Mouse (Mus musculus): ENCODE results near the gene Borcs5.
"Not testable (repeated sequence)": the region's sequence is repeated elsewhere in the genome, so short reads cannot be mapped to it uniquely, and the experiment has no call there.

The Borcs5 gene

GRCm38 (mm10) chr6:134670881-134671411 lies 31.6 kb downstream of the Borcs5 start:
- H3K9me3 ChIP-seq (ENCODE audit: low read length), result no peaks in the 10 kb centered on the region
- no peaks in the 10 kb centered on the region for H3K36me3 ChIP-seq (ENCODE audit: insufficient read depth, low read length)
- H3K4me3 ChIP-seq (replicated peaks; ENCODE audit: low read length), result no peak overlapping the region
- H3K4me1 ChIP-seq (replicated peaks; ENCODE audit: low read depth, low read length), result peaks cover 5% of the 10 kb centered on the region
- no peak for TF ChIP-seq POU5F1 (IDR thresholded peaks at IDR 0.05; ENCODE audit: borderline replicate concordance, low read length)
- no peak for TF ChIP-seq CTCF (conservative IDR thresholded peaks at IDR 0.05; ENCODE audit: low read length)
- no peak for TF ChIP-seq NANOG (IDR thresholded peaks at IDR 0.05; ENCODE audit: borderline replicate concordance, low read length)
- no peaks in the 10 kb centered on the region for H3K27me3 ChIP-seq (ENCODE audit: insufficient read depth, low read length)

- H3K4me3 ChIP-seq (replicated peaks; ENCODE audit: low read length); H3K36me3 ChIP-seq (ENCODE audit: insufficient read depth, low read length); H3K27me3 ChIP-seq (ENCODE audit: insufficient read depth, low read length); H3K4me1 ChIP-seq (replicated peaks; ENCODE audit: low read depth, low read length); H3K9me3 ChIP-seq (ENCODE audit: low read length): not testable (repeated sequence)
Observed at GRCm38 (mm10) chr6:134673712-134674111, 34.4 kb downstream of the Borcs5 start.

GRCm38 (mm10) chr6:134677504-134677903 lies 38.2 kb downstream of the Borcs5 start:
- H3K4me3 ChIP-seq (replicated peaks; ENCODE audit: low read length), result no peak overlapping the region
- no peaks in the 10 kb centered on the region for H3K27me3 ChIP-seq (ENCODE audit: insufficient read depth, low read length)
- H3K4me1 ChIP-seq (replicated peaks; ENCODE audit: low read depth, low read length), result peaks cover 7% of the 10 kb centered on the region
- no peaks in the 10 kb centered on the region for H3K9me3 ChIP-seq (ENCODE audit: low read length)
- no peaks in the 10 kb centered on the region for H3K36me3 ChIP-seq (ENCODE audit: insufficient read depth, low read length)
- no peak for TF ChIP-seq NANOG (IDR thresholded peaks at IDR 0.05; ENCODE audit: borderline replicate concordance, low read length)
- no peak for TF ChIP-seq CTCF (conservative IDR thresholded peaks at IDR 0.05; ENCODE audit: low read length)
- no peak for TF ChIP-seq POU5F1 (IDR thresholded peaks at IDR 0.05; ENCODE audit: borderline replicate concordance, low read length)

GRCm38 (mm10) chr6:134678037-134678436 lies 38.7 kb downstream of the Borcs5 start:
- H3K36me3 ChIP-seq (ENCODE audit: insufficient read depth, low read length), result no peaks in the 10 kb centered on the region
- H3K4me3 ChIP-seq (replicated peaks; ENCODE audit: low read length), result no peak overlapping the region
- H3K27me3 ChIP-seq (ENCODE audit: insufficient read depth, low read length), result no peaks in the 10 kb centered on the region
- H3K9me3 ChIP-seq (ENCODE audit: low read length), result no peaks in the 10 kb centered on the region
- TF ChIP-seq POU5F1 (IDR thresholded peaks at IDR 0.05; ENCODE audit: borderline replicate concordance, low read length), result no peak
- no peak for TF ChIP-seq NANOG (IDR thresholded peaks at IDR 0.05; ENCODE audit: borderline replicate concordance, low read length)
- TF ChIP-seq CTCF (conservative IDR thresholded peaks at IDR 0.05; ENCODE audit: low read length), result no peak
- H3K4me1 ChIP-seq (replicated peaks; ENCODE audit: low read depth, low read length), result peaks cover 7% of the 10 kb centered on the region

GRCm38 (mm10) chr6:134679330-134679729 lies 40.0 kb downstream of the Borcs5 start:
- not testable (repeated sequence) for H3K9me3 ChIP-seq (ENCODE audit: low read length); H3K4me3 ChIP-seq (replicated peaks; ENCODE audit: low read length); H3K4me1 ChIP-seq (replicated peaks; ENCODE audit: low read depth, low read length); H3K36me3 ChIP-seq (ENCODE audit: insufficient read depth, low read length); H3K27me3 ChIP-seq (ENCODE audit: insufficient read depth, low read length)

GRCm38 (mm10) chr6:134684354-134684915 lies 45.1 kb downstream of the Borcs5 start:
- Histone ChIP-seq H3K4me3 (replicated peaks; ENCODE audit: low read length) (no peak overlapping the region), H3K36me3 (ENCODE audit: insufficient read depth, low read length) (peaks cover 13% of the 10 kb centered on the region; the same call in 1 of the 2 replicates), H3K27me3 (ENCODE audit: insufficient read depth, low read length) (no peaks in the 10 kb centered on the region), H3K4me1 (replicated peaks; ENCODE audit: low read depth, low read length) (no peaks in the 10 kb centered on the region), H3K9me3 (ENCODE audit: low read length) (peaks cover 8% of the 10 kb centered on the region)
- TF ChIP-seq NANOG (IDR thresholded peaks at IDR 0.05; ENCODE audit: borderline replicate concordance, low read length) (no peak), CTCF (conservative IDR thresholded peaks at IDR 0.05; ENCODE audit: low read length) (no peak), POU5F1 (IDR thresholded peaks at IDR 0.05; ENCODE audit: borderline replicate concordance, low read length) (no peak)

- TF ChIP-seq NANOG (IDR thresholded peaks at IDR 0.05; ENCODE audit: borderline replicate concordance, low read length) (no peak), CTCF (conservative IDR thresholded peaks at IDR 0.05; ENCODE audit: low read length) (no peak), POU5F1 (IDR thresholded peaks at IDR 0.05; ENCODE audit: borderline replicate concordance, low read length) (no peak)
- Histone ChIP-seq H3K4me1 (replicated peaks; ENCODE audit: low read depth, low read length) (no peaks in the 10 kb centered on the region), H3K9me3 (ENCODE audit: low read length) (peaks cover 8% of the 10 kb centered on the region), H3K27me3 (ENCODE audit: insufficient read depth, low read length) (no peaks in the 10 kb centered on the region), H3K4me3 (replicated peaks; ENCODE audit: low read length) (no peak overlapping the region), H3K36me3 (ENCODE audit: insufficient read depth, low read length) (peaks cover 13% of the 10 kb centered on the region; the same call in 1 of the 2 replicates)
Observed at GRCm38 (mm10) chr6:134685040-134685439, 45.7 kb downstream of the Borcs5 start.

GRCm38 (mm10) chr6:134685515-134685914 lies 46.2 kb downstream of the Borcs5 start:
- H3K9me3 ChIP-seq (ENCODE audit: low read length), result peaks cover 9% of the 10 kb centered on the region
- no peak for TF ChIP-seq CTCF (conservative IDR thresholded peaks at IDR 0.05; ENCODE audit: low read length)
- TF ChIP-seq POU5F1 (IDR thresholded peaks at IDR 0.05; ENCODE audit: borderline replicate concordance, low read length), result no peak
- no peak for TF ChIP-seq NANOG (IDR thresholded peaks at IDR 0.05; ENCODE audit: borderline replicate concordance, low read length)
- peaks cover 13% of the 10 kb centered on the region; the same call in 1 of the 2 replicates for H3K36me3 ChIP-seq (ENCODE audit: insufficient read depth, low read length)
- no peak overlapping the region for H3K4me3 ChIP-seq (replicated peaks; ENCODE audit: low read length)
- no peaks in the 10 kb centered on the region for H3K27me3 ChIP-seq (ENCODE audit: insufficient read depth, low read length)
- H3K4me1 ChIP-seq (replicated peaks; ENCODE audit: low read depth, low read length), result no peaks in the 10 kb centered on the region

- H3K4me1 ChIP-seq (replicated peaks; ENCODE audit: low read depth, low read length), result peaks cover 23% of the 10 kb centered on the region
- no peaks in the 10 kb centered on the region for H3K27me3 ChIP-seq (ENCODE audit: insufficient read depth, low read length)
- TF ChIP-seq POU5F1 (IDR thresholded peaks at IDR 0.05; ENCODE audit: borderline replicate concordance, low read length) (no peak), CTCF (conservative IDR thresholded peaks at IDR 0.05; ENCODE audit: low read length) (no peak), NANOG (IDR thresholded peaks at IDR 0.05; ENCODE audit: borderline replicate concordance, low read length) (no peak)
- H3K9me3 ChIP-seq (ENCODE audit: low read length), result peaks cover 20% of the 10 kb centered on the region
- peaks cover 5% of the 10 kb centered on the region for H3K36me3 ChIP-seq (ENCODE audit: insufficient read depth, low read length)
- no peak overlapping the region for H3K4me3 ChIP-seq (replicated peaks; ENCODE audit: low read length)
Observed at GRCm38 (mm10) chr6:134694498-134694897, 55.2 kb downstream of the Borcs5 start.

All from E14TG2a.4 (cell line).